Mouse (Mus musculus): ENCODE measurements around the gene Fibp. TPM values are rescaled to one million over a fixed set of nuclear protein-coding genes. Genes with fewer than 3 reads are reported as not detected.

The Fibp gene
- total RNA-seq (2021): 10 to 100 TPM; 87.2 to 89.6 TPM
- long read RNA-seq, experiment 1, transcript Fibp-205 (10 exons, 1,209 nt): major isoform, 8 of 34 reads
- long read RNA-seq, experiment 1, partial matches to known transcripts: 3 of 34 reads
- long read RNA-seq, experiment 1, other reads (novel, unspliced or antisense): 23 of 34 reads
- long read RNA-seq, experiment 2, transcript Fibp-205 (10 exons, 1,209 nt): major isoform, 12 of 41 reads
- long read RNA-seq, experiment 2, partial matches to known transcripts: 20 of 41 reads
- long read RNA-seq, experiment 2, other reads (novel, unspliced or antisense): 7 of 41 reads

GRCm38 (mm10) chr19:5460465-5460911, at the start of gene Fibp:
TSS of gene Fibp (plus strand) at chr19:5460615.
- DNase-seq (ENCODE audit: low spot score in 2 of 2): peak; percentile 81 to 91
- Histone ChIP-seq H3K4me3 (peak within 1 kb of the TSS; percentile 77), H3K27ac (peak within 1 kb of the TSS; percentile 100)
- TF ChIP-seq CTCF (conservative IDR thresholded peaks at IDR 0.05): no peak

GRCm38 (mm10) chr19:5410641-5411040, 49.8 kb upstream of the Fibp start:
- no peak for DNase-seq (ENCODE audit: low spot score in 2 of 2)
- H3K27ac ChIP-seq: no peak overlapping the region
- H3K4me3 ChIP-seq: no peak overlapping the region
- TF ChIP-seq CTCF (conservative IDR thresholded peaks at IDR 0.05): no peak

- Histone ChIP-seq H3K4me3 (no peak overlapping the region), H3K27ac (no peak overlapping the region)
- DNase-seq (ENCODE audit: low spot score in 2 of 2): no peak
- no peak for TF ChIP-seq CTCF (conservative IDR thresholded peaks at IDR 0.05)
Observed at GRCm38 (mm10) chr19:5411961-5412360, 48.5 kb upstream of the Fibp start.

- no peak for TF ChIP-seq CTCF (conservative IDR thresholded peaks at IDR 0.05)
Observed at GRCm38 (mm10) chr19:5413840-5414239, 46.6 kb upstream of the Fibp start.

GRCm38 (mm10) chr19:5414534-5414957, 45.9 kb upstream of the Fibp start:
- no peak for TF ChIP-seq CTCF (conservative IDR thresholded peaks at IDR 0.05)
- Histone ChIP-seq H3K27ac (peak overlapping the region; percentile 76), H3K4me3 (no peak overlapping the region)
- no peak for DNase-seq (ENCODE audit: low spot score in 2 of 2)

More at GRCm38 (mm10) chr19:5413840-5414239, 46.6 kb upstream of the Fibp start:
- DNase-seq (ENCODE audit: low spot score in 2 of 2): no peak
- Histone ChIP-seq H3K27ac (peak overlapping the region; percentile 76), H3K4me3 (no peak overlapping the region)

GRCm38 (mm10) chr19:5418750-5419466, 41.5 kb upstream of the Fibp start:
- no peak overlapping the region for H3K27ac ChIP-seq
- no peak overlapping the region for H3K4me3 ChIP-seq
- DNase-seq (ENCODE audit: low spot score in 2 of 2): no peak
- no peak for TF ChIP-seq CTCF (conservative IDR thresholded peaks at IDR 0.05)

- no peak for TF ChIP-seq CTCF (conservative IDR thresholded peaks at IDR 0.05)
- H3K4me3 ChIP-seq: no peak overlapping the region
- H3K27ac ChIP-seq: no peak overlapping the region
- no peak for DNase-seq (ENCODE audit: low spot score in 2 of 2)
Observed at GRCm38 (mm10) chr19:5419630-5420029, 40.8 kb upstream of the Fibp start.

GRCm38 (mm10) chr19:5420579-5420978, 39.8 kb upstream of the Fibp start:
- no peak overlapping the region for H3K27ac ChIP-seq
- H3K4me3 ChIP-seq: no peak overlapping the region
- TF ChIP-seq CTCF (conservative IDR thresholded peaks at IDR 0.05): no peak
- DNase-seq (ENCODE audit: low spot score in 2 of 2): no peak

GRCm38 (mm10) chr19:5421784-5422183, 38.6 kb upstream of the Fibp start:
- no peak for TF ChIP-seq CTCF (conservative IDR thresholded peaks at IDR 0.05)
- DNase-seq (ENCODE audit: low spot score in 2 of 2): no peak
- Histone ChIP-seq H3K27ac (peak overlapping the region; percentile 95; the same call in 1 of the 2 replicates), H3K4me3 (no peak overlapping the region)

- Histone ChIP-seq H3K4me3 (no peak overlapping the region), H3K27ac (peak overlapping the region; percentile 95; the same call in 1 of the 2 replicates)
- no peak for TF ChIP-seq CTCF (conservative IDR thresholded peaks at IDR 0.05)
- DNase-seq (ENCODE audit: low spot score in 2 of 2): no peak
Observed at GRCm38 (mm10) chr19:5422267-5422666, 38.1 kb upstream of the Fibp start.

- peak overlapping the region; percentile 71 for H3K4me3 ChIP-seq
- no peak for TF ChIP-seq CTCF (conservative IDR thresholded peaks at IDR 0.05)
- no peak for DNase-seq (ENCODE audit: low spot score in 2 of 2)
- peak overlapping the region; percentile 95; the same call in 1 of the 2 replicates for H3K27ac ChIP-seq
Observed at GRCm38 (mm10) chr19:5422895-5423443, 37.4 kb upstream of the Fibp start.

GRCm38 (mm10) chr19:5423561-5423960, 36.9 kb upstream of the Fibp start:
- no peak for TF ChIP-seq CTCF (conservative IDR thresholded peaks at IDR 0.05)
- peak overlapping the region; percentile 95 for H3K27ac ChIP-seq
- DNase-seq (ENCODE audit: low spot score in 2 of 2): no peak
- H3K4me3 ChIP-seq: peak overlapping the region; percentile 71

GRCm38 (mm10) chr19:5424092-5424781, 36.2 kb upstream of the Fibp start:
- DNase-seq (ENCODE audit: low spot score in 2 of 2): peak in 1 of 2 experiments; percentile 54
- TF ChIP-seq CTCF (conservative IDR thresholded peaks at IDR 0.05): no peak
- peak overlapping the region; percentile 71 for H3K4me3 ChIP-seq
- peak overlapping the region; percentile 95 for H3K27ac ChIP-seq
